Mouse (Mus musculus): ENCODE measurements around the gene Cap2.

Gene Cap2

GRCm38 (mm10) chr13:46565913-46566312 lies 64.3 kb downstream of the Cap2 start:
- DNase-seq (ENCODE audit: low read depth, low spot score): no peak

GRCm38 (mm10) chr13:46569469-46569868 lies 67.8 kb downstream of the Cap2 start:
- DNase-seq (ENCODE audit: low read depth, low spot score): no peak

GRCm38 (mm10) chr13:46571141-46571592 lies 69.5 kb downstream of the Cap2 start:
- peak; percentile 38 for DNase-seq (ENCODE audit: low read depth, low spot score)

- DNase-seq (ENCODE audit: low read depth, low spot score): no peak
These were observed 70.5 kb downstream of the Cap2 start for GRCm38 (mm10) chr13:46571961-46572647.

DNA sequence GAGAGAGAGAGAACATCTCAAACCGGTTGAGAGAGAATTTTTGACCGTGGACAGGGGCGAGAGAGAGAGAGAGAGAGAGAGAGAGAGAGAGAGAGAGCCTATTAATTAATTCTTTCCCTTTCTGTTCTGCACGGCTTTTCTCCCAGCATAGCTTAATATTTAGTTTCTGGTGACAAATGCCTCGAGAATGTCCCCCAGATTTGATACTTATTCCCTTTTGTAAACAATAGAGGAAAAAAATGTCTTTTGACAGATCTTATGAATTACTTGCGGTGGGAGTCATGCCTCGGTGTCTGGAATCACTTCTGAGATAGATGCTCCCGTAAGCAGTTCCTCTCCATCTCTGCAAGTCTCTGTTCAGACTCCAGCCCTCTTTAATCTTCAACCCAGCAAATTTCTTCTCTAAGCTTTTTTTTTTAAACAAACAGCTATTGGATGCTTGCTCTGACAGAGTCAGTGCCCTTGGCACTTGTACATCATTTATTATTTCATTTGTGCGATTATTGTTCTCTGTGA lies 71.1 kb downstream of the Cap2 start:
- no peak for DNase-seq (ENCODE audit: low read depth, low spot score)

DNA sequence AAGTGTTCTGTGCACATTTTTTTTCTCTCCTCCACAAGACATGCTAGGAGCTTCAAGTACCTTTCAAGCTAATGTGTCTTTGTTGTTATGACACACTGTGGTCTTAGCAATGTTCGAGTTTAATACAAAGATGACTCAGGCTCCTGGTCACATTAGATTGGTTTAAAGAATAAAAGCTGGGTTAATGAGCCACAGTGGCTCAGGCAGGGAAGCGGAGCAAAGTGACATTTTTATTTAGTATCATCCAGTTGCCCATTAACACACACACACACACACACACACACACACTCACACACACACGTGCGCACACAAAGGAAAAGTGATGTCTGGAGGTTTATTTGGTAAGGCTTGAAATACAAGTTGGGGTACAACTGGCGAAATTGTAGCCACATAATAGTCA lies 72.6 kb downstream of the Cap2 start:
- no peak for DNase-seq (ENCODE audit: low read depth, low spot score)

DNA sequence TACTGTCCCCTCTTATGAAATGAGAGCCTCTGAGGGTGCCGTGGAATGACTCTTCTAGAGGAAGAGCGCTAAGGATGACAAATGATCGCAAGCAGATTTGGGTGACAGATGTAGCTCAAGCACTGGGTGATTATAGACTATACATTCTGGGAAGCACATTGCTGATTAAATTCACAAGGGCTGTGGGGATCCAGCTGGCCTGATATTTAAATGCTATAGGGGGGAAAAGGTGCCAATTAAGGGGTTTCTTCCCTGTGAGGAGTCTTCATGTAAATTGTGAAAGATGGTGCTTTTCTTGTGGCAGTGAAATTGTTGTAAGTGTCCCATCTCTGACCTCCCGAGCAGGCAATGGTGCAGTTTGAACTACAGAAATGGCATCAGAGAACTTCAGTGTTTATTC lies 73.1 kb downstream of the Cap2 start:
- DNase-seq (ENCODE audit: low read depth, low spot score): no peak

DNA sequence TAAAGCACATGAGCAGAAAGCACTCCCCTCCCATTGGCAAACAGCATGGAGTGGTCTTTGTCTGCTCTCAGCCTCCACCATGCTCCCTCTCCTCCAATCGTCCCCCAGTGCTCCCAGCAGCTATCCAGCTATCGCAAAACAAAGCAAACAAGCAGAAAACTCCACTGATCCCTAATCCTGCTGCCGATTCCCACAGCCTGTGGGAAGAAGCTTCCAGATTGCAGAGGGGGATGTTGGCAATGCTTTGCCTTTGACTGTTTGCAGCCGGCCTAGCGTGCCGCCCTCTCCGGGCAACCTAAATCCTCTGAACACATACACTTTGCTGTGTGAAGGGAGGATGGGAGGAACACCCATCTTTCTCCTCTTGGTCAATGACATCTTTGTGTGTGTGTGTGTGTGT lies 83.2 kb downstream of the Cap2 start:
- DNase-seq (ENCODE audit: low read depth, low spot score): no peak

DNA sequence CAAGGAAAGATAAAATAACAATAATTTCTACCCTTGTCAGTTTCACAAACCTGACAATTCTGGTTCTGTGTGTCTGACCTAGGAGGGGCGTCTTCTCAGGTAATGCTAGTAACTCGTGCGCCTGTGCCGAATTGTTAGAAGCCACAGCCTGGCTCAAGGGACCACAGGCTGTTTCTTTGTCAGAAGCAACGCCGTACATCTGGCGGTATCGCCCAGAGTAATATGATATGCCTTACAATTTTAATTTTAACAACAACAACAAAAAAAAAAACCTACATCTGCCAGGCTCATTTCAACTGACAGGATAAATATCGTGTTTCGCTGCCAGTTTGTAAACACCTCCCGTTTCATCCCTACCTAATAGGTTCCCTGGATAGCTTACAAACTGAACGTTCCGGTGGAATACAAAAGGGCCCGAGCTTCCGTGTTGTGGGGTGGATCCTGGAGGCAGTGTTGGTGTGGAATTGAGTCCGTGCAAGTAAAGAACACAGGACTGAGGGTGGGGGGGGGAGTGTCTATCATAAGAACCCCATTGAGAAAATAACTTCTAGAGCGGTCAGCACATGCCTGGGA lies 86.2 kb downstream of the Cap2 start:
- no peak for DNase-seq (ENCODE audit: low read depth, low spot score)

GRCm38 (mm10) chr13:46588606-46589005 lies 87.0 kb downstream of the Cap2 start:
- no peak for DNase-seq (ENCODE audit: low read depth, low spot score)

DNA sequence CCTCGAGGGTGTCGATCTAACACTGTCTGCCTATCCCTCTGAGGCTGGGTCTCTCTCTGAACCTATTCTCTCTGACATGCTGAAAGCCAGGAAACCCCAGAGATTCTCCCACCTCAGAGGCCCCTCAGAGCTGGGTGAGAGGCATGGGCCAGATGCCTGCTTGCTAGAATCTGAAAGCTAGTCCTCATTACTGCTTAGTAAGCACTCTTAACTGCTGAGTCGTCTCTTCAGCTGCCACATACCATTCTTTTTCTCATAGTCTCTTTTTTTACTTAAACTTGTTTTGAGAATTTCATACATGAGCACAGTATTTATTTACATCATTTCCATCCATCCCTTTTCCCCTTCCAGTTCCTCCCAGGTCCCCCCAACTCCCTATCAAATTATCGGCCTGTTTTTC lies 89.2 kb downstream of the Cap2 start:
- no peak for DNase-seq (ENCODE audit: low read depth, low spot score)

- no peak for DNase-seq (ENCODE audit: low read depth, low spot score)
These were observed 99.0 kb downstream of the Cap2 start for GRCm38 (mm10) chr13:46600694-46601093.

GRCm38 (mm10) chr13:46601386-46601785 lies 99.7 kb downstream of the Cap2 start:
- DNase-seq (ENCODE audit: low read depth, low spot score): no peak

DNA sequence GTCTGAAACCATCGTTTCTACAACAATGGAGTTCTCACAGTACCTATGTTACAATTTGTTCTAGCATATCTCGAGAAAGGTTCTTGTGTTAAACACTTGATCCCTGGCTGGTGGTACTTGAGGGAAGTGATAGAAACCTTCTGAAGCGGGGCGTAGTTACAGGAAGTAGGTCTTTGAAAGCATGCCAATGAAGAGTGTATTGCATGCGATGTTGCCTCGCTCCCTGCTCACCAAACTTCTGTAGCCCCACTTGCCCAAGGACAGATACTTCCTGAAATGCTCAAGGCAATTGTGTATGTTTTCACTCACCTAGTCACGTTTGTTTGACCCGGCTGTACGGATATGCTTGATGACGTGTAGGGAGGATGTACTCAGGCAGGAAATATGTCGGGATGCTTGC lies 101.0 kb downstream of the Cap2 start:
- no peak for DNase-seq (ENCODE audit: low read depth, low spot score)

DNA sequence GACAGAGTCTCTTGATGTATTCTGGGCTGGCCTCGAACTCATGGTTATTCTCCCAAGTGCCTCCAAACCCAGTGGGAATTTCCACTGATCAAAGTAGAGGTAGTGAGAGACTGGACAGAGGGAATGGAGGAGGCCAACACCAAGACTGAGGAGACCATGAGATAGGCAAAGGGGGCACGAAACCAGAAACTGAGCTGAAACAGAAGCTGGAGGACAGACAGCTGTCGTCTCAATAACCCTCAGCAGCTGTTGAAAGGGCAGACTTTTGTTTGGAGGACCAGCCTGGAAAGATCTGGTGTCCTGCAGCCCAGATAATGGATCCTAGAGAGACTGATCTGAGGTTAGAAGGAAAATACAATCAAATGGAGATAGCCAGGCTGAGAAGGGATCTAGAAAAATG lies 109.4 kb downstream of the Cap2 start:
- DNase-seq (ENCODE audit: low read depth, low spot score): no peak

GRCm38 (mm10) chr13:46613694-46614272 lies 112.1 kb downstream of the Cap2 start:
- DNase-seq (ENCODE audit: low read depth, low spot score): no peak

DNA sequence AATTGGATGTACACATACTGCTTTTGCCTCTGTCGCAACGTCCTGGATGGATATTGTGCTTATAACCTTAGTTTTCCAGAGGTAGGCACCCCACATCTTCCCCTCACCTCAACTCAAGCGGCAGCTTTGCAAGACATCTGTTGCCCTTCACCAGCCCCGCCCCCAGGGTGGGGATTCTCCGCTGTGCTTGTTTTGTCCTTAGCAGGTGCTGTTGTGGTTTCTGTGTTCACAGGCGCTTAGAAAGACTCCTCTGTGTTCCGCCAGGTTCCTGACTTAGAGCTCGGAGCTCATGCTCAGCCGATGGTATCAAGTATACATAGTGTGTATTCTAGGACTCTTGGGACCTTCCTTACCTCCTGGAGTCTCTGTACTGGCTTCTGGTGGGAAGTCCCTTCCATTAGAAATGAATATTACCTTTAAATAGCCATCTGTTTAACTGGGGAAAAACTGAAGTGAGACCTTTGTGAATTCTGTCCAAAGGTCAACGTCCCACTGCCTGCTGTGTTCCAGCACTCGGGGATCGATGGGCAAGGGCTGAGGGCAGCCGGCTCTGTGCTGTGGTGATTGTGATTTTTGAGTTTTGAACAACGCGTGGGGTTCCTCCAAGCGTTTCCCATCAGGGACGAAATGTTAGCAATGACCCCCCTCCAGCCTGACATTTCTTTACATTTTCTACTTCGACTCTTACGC lies 115.2 kb downstream of the Cap2 start:
- DNase-seq (ENCODE audit: low read depth, low spot score): peak; percentile 45

DNA sequence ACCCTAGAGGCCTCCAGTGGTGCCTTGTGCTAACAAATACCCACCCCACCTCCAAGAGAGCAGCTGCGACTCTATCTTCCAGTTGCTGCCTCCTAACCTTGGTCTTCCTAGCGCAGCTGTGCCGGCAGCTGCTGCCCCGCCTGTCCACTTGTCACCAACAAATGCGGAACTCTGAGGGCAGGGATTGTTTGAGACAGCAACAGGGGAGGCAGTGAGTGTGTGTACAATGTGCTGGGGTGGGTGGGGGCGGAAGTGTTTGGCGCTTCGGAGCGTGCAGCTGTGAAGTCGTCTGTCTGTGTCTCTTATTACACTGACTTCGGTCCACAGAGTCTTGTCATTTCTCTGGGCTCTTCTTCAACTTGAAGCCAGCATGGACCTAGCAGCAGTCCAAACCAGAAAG lies 118.0 kb downstream of the Cap2 start:
- no peak for DNase-seq (ENCODE audit: low read depth, low spot score)

- DNase-seq (ENCODE audit: low read depth, low spot score): no peak
These were observed 119.5 kb downstream of the Cap2 start for GRCm38 (mm10) chr13:46620964-46621757.

GRCm38 (mm10) chr13:46626608-46627007 lies 125.0 kb downstream of the Cap2 start:
- no peak for DNase-seq (ENCODE audit: low read depth, low spot score)

GRCm38 (mm10) chr13:46627841-46628240 lies 126.2 kb downstream of the Cap2 start:
- DNase-seq (ENCODE audit: low read depth, low spot score): no peak

DNA sequence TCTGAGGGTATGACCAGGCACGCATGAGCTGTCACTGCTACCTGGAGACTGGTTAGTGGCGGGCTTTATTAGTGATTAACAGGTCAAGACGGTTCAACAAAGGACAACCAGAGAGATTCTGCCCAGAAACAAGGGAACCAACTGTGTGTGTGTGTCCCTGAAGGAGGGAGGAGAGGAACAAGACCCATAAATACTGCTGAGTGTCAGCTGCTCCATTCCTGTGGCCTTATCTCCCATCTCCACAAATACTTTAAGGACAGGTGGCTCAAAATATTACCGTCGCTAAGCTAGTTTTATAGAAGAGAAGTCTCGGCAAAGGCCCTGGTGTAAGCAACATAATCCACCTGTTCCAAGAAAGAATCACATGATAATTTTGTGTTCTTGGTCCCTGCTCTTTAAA lies 127.7 kb downstream of the Cap2 start:
- no peak for DNase-seq (ENCODE audit: low read depth, low spot score)

Data from R1 (cell line).